Mouse (Mus musculus): ENCODE results near the gene Slc12a7. TPM values are rescaled to one million over a fixed set of nuclear protein-coding genes. Genes with fewer than 3 reads are reported as not detected.
"Not testable (repeated sequence)": the region's sequence is repeated elsewhere in the genome, so short reads cannot be mapped to it uniquely, and the experiment has no call there.

Gene Slc12a7
- 1 to 10 TPM; 4.5 to 5.0 TPM for total RNA-seq (2021)
- long read RNA-seq, experiment 1, full-length matches to known transcripts, result 2 of 4 reads
- long read RNA-seq, experiment 1, partial matches to known transcripts, result 2 of 4 reads
- long read RNA-seq, experiment 1, other reads (novel, unspliced or antisense), result 0 of 4 reads
- long read RNA-seq, experiment 2, full-length matches to known transcripts, result 3 of 3 reads
- long read RNA-seq, experiment 2, partial matches to known transcripts, result 0 of 3 reads
- long read RNA-seq, experiment 2, other reads (novel, unspliced or antisense), result 0 of 3 reads

- no peak for DNase-seq (ENCODE audit: low spot score in 2 of 2)
Measured at GRCm38 (mm10) chr13:73732742-73733700, at the start of gene Slc12a7. Gene Slc12a7, plus strand, starts transcription at chr13:73733094.

- peak; percentile 28 to 56 for DNase-seq (ENCODE audit: low spot score in 2 of 2)
Measured at GRCm38 (mm10) chr13:73683682-73684081, 49.2 kb upstream of the Slc12a7 start.

GRCm38 (mm10) chr13:73684412-73684811 is 48.5 kb upstream of the Slc12a7 start:
- DNase-seq (ENCODE audit: low spot score in 2 of 2), result no peak

DNA sequence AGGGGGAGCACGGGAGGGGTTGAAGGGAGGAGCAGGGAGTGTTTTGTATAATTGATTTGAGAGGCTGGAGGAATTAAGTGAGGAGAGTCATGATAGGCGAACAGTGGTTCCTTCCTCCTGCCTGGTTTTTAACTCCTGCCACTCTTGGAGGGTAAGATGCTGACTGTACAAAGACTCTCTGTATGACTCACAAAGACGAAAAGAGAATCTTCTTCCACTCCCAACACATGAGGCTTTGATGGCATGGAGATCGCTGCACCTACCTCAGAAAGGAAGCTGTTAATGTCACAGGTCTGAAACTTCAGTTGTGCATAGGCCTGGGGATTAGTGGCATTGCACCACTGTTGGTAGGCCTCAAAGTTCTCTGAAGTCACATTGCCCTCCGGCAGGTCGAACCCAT is 47.4 kb upstream of the Slc12a7 start:
- no peak for DNase-seq (ENCODE audit: low spot score in 2 of 2)

- DNase-seq (ENCODE audit: low spot score in 2 of 2), result no peak
Measured at GRCm38 (mm10) chr13:73687601-73688000, 45.3 kb upstream of the Slc12a7 start.

DNA sequence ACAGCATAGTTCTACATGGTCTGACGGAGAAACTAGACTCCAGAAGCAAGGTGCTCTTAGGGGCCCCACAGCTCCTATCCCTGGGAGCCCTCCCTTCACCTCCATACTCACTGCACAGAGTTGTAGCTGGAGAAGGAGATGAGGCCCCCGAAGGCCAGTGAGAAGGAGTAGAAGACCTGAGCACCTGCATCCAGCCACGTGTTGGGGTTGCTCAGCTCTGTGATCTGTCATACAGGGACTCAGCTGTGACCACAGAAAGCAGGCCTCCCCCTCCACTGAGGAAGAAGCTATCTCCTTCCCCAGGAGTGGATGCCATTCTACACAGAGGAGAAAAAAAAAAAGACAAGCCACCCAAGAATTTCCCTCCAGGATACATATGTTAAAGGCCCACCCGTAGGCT is 44.0 kb upstream of the Slc12a7 start:
- DNase-seq (ENCODE audit: low spot score in 2 of 2), result no peak

DNA sequence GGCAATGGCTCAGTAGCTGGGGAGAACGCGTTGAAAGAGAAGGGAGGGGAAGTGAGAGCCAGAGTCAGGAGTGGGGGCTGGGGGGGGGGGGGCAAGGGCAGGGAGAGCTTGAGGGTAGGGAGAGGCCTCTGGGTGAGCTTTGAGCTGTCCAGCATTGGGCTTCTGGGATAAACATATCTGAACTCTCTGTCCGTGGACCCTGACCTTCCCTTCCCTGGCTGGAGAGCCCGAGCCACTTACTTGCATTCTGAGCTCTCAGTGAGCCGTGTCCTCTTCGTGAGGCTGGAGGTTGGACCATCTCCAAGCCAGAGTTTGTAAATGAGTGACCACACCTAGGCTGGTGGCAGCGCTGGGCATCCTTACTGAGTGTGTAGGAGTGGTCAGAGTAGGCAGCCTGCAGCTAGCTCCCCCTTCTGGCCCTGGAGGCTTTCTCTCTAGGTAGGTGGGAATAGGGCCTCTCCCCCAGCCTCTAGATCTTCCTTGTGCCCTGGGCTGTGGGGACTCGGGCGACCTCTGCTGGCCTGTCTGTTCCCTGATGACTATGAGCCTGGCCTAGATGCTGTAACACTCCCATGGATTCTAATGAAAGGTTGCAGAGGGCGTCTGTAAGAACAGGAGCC is 40.5 kb upstream of the Slc12a7 start:
- DNase-seq (ENCODE audit: low spot score in 2 of 2), result peak; percentile 56 to 61

DNA sequence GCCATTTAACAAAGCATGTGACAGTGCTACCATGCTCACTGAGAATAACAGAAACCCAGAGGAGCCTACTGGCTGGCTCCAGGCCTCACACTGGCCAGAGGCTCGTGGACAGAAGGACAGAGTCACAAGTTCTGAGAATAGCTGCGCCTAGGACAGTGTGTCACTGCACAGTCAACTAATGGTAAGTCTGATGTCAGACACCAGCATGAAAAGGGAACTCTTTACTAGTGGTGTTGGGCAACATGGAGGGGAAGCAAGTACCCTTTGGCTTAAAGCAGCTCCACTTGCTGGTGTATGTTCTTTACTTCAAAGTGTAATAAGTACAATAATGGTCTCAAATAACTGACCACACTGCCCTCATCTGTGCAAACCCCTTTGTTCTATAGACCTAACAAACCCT is 39.6 kb upstream of the Slc12a7 start:
- DNase-seq (ENCODE audit: low spot score in 2 of 2), result no peak

GRCm38 (mm10) chr13:73694972-73695371 is 37.9 kb upstream of the Slc12a7 start:
- no peak for DNase-seq (ENCODE audit: low spot score in 2 of 2)

DNA sequence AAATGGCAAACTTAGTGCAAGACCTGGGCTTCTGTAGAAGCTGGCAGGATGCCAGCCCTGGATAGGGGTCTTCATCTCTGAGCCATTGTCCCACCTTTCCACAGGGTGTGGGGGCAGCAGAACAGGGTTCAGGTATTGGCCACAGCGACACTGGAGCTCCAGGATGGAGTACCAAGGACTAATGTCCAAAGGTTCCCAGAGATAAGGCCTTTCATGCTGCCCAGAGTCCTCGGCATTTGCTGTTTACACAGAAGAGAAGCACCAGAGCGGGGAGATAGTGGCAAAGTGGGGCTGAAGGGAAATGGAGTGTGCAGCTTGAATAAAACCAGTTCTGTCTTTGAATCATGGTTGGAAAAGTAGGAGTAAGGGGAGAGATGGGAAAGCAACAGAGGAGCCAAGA is 36.4 kb upstream of the Slc12a7 start:
- DNase-seq (ENCODE audit: low spot score in 2 of 2), result no peak

DNA sequence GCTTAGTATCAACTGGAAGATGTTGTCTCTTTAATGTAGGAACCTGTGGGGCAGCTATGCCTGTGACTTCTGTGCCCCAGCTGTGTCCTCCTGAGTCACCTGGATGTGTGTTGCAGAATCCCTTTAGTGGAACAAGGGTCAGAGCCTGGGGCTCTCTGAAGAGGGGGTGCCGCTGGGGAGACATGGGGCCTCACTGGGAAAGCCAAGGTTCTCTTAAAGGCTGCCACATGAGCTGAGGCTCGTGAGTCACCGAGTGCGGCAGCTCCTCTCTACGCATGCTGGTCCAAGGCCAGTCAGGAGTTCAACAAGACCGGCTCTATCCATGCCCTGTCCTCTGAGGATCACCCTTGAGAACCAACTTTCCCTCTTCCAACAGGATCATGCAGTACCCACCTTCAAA is 33.2 kb upstream of the Slc12a7 start:
- DNase-seq (ENCODE audit: low spot score in 2 of 2), result no peak

- no peak for DNase-seq (ENCODE audit: low spot score in 2 of 2)
Measured at GRCm38 (mm10) chr13:73700554-73700953, 32.3 kb upstream of the Slc12a7 start.

DNA sequence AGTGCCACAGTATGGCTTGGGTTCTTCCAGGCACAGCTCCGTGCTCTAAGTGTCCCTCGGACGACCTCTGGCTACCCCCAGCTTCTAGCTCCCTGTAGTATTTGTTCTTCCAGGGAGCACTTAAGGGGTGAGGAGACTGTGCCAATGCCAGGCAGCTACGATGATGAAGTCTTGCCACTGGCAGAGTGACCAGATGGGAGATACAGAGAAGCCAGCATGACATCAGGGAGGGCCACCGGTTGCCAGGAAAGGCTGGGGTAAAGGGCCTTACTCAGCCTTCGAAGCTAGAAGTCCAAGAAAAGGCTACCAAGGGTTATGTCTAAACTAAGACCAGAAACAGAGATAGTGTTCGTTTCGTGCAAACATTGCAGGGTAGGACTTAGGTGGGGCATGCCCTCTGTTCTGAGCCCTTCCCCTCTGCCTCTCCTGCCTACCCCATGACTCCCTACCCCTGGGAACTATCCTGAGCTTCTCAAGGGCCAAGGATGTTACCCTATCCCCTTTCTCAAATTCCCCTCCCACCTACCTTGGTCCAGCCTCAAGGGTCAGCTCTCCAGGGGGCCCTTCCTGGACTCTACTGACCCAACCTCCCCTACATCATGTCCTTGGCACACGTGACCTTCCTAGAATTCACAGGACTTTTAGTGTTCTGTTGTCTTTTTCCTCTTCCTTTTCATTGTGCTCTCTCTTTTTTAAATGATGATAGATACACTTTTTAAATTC is 31.6 kb upstream of the Slc12a7 start:
- no peak for DNase-seq (ENCODE audit: low spot score in 2 of 2)

- no peak for DNase-seq (ENCODE audit: low spot score in 2 of 2)
Measured at GRCm38 (mm10) chr13:73702776-73703175, 30.1 kb upstream of the Slc12a7 start.

DNA sequence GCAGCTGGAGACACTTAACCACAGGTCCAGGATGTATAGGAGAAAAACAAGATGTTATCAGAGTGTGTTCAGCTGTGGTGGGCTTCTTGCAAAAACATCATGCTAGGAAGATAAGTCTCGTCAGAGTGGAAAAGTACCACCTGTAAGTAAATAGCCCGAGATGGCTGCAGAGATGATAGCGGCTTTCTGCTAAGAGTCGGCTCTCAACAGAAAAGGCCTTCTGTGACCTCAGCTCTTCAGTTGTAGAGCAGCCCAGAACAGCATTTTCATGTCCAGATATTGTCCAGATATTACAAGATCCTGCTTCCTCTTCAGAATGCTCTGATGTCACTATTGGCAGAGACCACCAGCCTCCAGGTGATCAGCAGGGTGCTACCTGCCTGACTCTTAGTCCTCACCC is 29.4 kb upstream of the Slc12a7 start:
- not testable (repeated sequence) for DNase-seq (ENCODE audit: low spot score in 2 of 2)

GRCm38 (mm10) chr13:73704694-73705325 is 28.1 kb upstream of the Slc12a7 start, which contains the start of gene Slc6a19:
Gene Slc6a19, minus strand, starts transcription at chr13:73704865.
- DNase-seq (ENCODE audit: low spot score in 2 of 2), result no peak

DNA sequence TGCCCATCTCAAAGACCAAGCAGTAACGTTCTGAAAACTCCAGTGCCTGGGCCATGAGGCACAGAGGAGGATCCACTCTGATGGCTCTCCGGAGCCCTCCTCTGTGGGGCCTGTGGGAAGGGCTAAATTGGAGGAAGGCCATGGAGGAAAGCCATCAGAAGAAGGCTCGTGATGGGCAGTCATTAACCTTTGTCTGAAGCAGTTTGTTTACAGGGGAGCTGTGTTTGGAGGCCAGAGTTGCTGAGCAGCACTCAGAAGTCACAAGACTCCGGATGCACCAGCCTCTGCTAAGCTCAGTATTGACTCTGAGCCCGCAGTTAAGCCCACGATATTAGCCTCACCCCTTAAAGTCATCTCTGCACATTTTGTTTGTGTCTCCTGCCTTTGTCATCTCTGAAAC is 23.4 kb upstream of the Slc12a7 start:
- DNase-seq (ENCODE audit: low spot score in 2 of 2), result no peak

DNA sequence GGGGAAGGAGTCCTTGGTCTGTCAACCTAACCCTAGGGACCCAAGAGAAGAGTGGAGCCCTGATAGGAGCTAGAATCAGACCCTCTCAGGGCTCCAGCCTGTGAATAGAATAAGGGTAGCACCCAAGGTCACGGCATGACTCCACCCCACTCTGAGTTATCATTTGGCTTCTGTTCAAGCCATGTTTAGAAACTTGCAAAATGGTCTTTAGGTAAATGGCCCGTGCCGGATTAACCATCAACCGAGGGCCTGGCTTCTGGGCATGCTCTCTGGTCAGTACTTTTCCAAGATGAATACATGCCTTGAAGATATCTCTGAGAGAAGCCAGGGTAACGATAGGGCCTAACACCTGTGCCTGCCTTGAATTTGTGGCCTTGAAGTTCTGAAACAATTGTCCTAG is 21.7 kb upstream of the Slc12a7 start:
- no peak for DNase-seq (ENCODE audit: low spot score in 2 of 2)

GRCm38 (mm10) chr13:73711803-73712202 is 21.1 kb upstream of the Slc12a7 start:
- no peak for DNase-seq (ENCODE audit: low spot score in 2 of 2)

GRCm38 (mm10) chr13:73712228-73712627 is 20.7 kb upstream of the Slc12a7 start:
- no peak for DNase-seq (ENCODE audit: low spot score in 2 of 2)

DNA sequence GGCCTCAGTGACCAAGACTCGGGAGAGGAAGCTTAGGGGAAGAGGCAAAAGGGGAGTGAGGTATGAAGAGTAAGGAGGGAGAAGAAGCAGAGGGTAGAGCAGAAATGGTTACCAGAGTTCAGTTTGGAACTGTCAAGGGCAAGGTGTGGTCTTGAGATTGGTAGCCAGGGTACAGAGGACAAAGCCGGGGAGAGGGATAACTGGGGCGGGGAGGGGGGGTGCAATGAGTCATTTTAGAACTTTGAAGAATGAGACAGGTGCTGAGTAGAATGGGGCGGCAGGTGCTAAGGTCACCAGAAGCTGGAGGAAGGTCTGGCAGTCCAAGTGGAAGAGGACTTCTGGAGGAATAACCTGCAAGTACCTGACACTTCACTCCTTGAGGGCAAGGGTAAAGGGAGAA is 19.7 kb upstream of the Slc12a7 start:
- no peak for DNase-seq (ENCODE audit: low spot score in 2 of 2)

All from left cerebral cortex, adult 18-20 months (tissue).